Mouse (Mus musculus) lung, adult 2 months (tissue): ENCODE measurements at regions not wholly inside any gene's neighbourhood (a gene's known extent, or its start where the extent isn't known, plus 50 kb on each side); places are given as distances from the start of the nearest gene placed in this dataset.

Experiments
- CTCF ChIP-seq: fragments of 200-500 bp; IDR thresholded peaks from 2 replicates; pipeline ENCODE4 v1.5.1; 2011; ENCODE audit warnings: mild to moderate bottlenecking, low read length, control low read depth; ENCODE audit not compliant: insufficient read depth
- POLR2A ChIP-seq: fragments of 200-500 bp; IDR thresholded peaks from 2 replicates; pipeline ENCODE4 v1.6.1; 2011; ENCODE audit warnings: low read depth, mild to moderate bottlenecking, control low read depth, low read length, borderline replicate concordance; ENCODE audit errors: extremely low read depth

DNA sequence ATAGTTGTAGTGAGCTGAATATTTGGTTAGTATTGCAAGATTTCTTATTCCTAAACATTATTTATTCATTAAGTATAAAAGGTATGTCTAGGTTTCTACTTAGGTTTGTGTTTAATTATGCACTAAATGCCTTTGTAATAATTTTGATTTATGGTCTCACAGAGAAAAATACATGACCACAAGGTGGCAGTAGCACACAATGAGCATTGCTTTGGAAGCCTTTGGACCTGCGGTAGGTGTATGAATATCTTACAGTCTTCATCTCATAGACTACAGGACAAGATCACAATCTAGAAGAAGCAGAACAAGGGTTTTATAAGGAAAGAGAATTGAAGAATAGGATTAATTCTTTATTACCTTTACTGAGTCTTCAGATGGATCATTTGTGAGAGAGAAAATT is 1455.0 kb upstream of the Cdh6 start:
- TF ChIP-seq POLR2A (no peak), CTCF (peak; percentile 16; the same call in 1 of the 2 replicates)
